Mouse (Mus musculus) spleen, adult 2 months (tissue): ENCODE measurements around the gene Prim2.

Experiments
- CTCF ChIP-seq: fragments of 200-500 bp; IDR thresholded peaks from 2 replicates; pipeline ENCODE4 v1.5.1; 2011; ENCODE audit warnings: mild to moderate bottlenecking, inconsistent platforms; ENCODE audit not compliant: insufficient read depth, insufficient read length, insufficient replicate concordance; ENCODE audit errors: extremely low read depth
- POLR2A ChIP-seq: fragments of 200-500 bp; IDR thresholded peaks from 2 replicates; pipeline ENCODE4 v1.6.1; 2011; ENCODE audit warnings: low read depth, low read length, inconsistent platforms

GRCm38 (mm10) chr1:33637827-33638226, 31.8 kb downstream of the Prim2 start:
- TF ChIP-seq CTCF: no peak
- TF ChIP-seq POLR2A: no peak
